Mouse (Mus musculus) brain, embryonic 14.5 days (tissue): ENCODE data around the gene Sema3g.

Source experiments
- CTCF ChIP-seq: fragments of 200-500 bp; IDR thresholded peaks from 2 replicates; pipeline ENCODE4 v1.5.1; 2012; ENCODE audit warnings: inconsistent platforms, mild to moderate bottlenecking, moderate library complexity, borderline replicate concordance; ENCODE audit not compliant: insufficient read depth, insufficient read length; ENCODE audit errors: extremely low read depth
- POLR2A ChIP-seq: fragments of 200-500 bp; IDR thresholded peaks from 2 replicates; pipeline ENCODE4 v1.6.1; 2012; ENCODE audit warnings: mild to moderate bottlenecking, inconsistent platforms, borderline replicate concordance; ENCODE audit not compliant: poor library complexity, insufficient read depth, insufficient read length, severe bottlenecking; ENCODE audit errors: extremely low read depth

DNA sequence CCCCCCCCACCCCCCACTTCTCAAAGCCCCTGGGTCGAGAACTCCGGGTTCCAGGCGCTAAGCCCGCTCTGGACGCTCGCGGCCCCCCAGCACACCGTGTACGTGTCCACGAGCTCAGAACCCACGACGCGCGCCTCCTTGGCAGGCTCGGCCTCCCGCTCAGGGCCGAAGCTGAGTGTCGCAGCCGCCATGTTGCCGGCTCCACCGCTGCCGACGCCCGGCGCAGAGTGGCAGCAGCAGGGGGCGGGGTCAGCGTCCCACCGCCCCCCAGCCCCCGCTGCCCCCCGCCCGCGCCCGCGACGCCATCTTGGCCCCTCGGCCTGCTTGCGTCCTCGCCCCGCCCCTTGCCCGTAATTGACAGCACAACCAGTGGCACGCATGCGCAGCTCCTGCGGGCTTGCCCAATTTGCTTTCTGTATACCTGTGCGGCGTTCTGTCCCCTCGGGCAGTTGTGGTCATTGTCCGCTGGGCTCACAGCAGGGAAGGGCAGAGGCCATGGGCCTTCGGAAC is 11.1 kb upstream of the Sema3g start:
- no peak for TF ChIP-seq CTCF
- TF ChIP-seq POLR2A: peak; percentile 96
